Mouse (Mus musculus) lung, postnatal 0 days (tissue): ENCODE results near the gene Hs2st1.

Experiments
- CTCF ChIP-seq: IDR thresholded peaks from 2 replicates; pipeline ENCODE4 v1.5.1; 2016; ENCODE audit warnings: antibody characterized with exemption, mild to moderate bottlenecking
- EP300 ChIP-seq: IDR thresholded peaks from 2 replicates; pipeline ENCODE4 v1.6.1; 2016; ENCODE audit warnings: antibody characterized with exemption, mild to moderate bottlenecking, control low read depth

DNA sequence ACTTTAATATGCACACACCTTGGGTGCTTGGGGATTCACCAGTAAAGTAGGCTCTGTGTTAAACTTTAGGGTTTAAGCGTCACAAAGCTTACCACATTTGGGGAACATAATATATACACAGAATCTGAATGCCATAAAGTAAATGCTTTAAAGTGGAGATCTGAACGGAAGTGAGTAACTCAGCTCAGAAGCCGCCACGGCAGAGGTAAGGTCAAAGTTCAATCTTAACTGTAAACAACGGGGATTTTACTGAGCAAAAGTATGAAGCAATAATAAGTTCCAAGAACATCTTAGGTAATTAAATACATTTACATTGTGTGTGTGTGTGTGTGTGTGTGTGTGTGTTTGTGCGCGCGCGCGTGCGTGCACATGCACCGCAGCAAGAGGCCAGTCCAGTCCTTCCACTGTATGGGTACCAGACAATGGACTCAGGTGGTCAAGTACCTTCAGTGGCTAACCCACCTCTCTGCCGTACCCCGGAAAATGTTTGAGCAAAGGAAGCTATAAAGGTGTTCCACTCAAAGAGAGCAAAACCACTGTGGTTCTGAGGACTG, 123.8 kb downstream of the Hs2st1 start:
- TF ChIP-seq EP300 (no peak), CTCF (no peak)
